Mouse (Mus musculus): ENCODE measurements at regions not wholly inside any gene's neighbourhood (a gene's known extent, or its start where the extent isn't known, plus 50 kb on each side); places are given as distances from the start of the nearest gene placed in this dataset.

DNA sequence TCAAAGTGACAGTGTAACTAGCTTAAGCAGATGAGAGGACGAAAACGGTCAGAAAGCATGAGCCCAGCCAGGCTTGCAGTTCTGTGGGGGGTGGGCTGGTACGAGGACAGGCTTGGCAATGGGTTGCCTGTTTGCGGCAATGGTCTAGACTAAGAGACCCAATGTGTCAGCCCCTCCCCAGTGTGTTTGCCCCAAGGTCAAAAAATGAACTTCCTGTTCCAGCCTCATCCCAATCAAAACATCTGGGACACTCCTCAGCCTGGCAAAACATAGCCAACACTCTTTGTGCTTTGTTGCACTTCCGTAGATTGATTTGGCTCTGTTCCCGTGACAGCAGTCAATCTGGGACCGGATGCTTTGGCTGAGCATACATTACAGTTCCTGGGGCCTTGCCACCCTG is 132.7 kb upstream of the Ces5a start:
- no peaks in the 10 kb centered on the region for H3K9me3 ChIP-seq (ENCODE audit: low read length)
- H3K4me3 ChIP-seq (replicated peaks; ENCODE audit: low read length), result no peak overlapping the region
- 0 out of 2 replicates have a peak, but pooled peaks cover 2% of the 10 kb centered on the region for H3K27me3 ChIP-seq (ENCODE audit: insufficient read depth, low read length)
- no peaks in the 10 kb centered on the region for H3K4me1 ChIP-seq (replicated peaks; ENCODE audit: low read depth, low read length)
- TF ChIP-seq CTCF (conservative IDR thresholded peaks at IDR 0.05; ENCODE audit: low read length), result no peak
- TF ChIP-seq NANOG (IDR thresholded peaks at IDR 0.05; ENCODE audit: borderline replicate concordance, low read length), result no peak
- TF ChIP-seq POU5F1 (IDR thresholded peaks at IDR 0.05; ENCODE audit: borderline replicate concordance, low read length), result no peak
- H3K36me3 ChIP-seq (ENCODE audit: insufficient read depth, low read length), result no peaks in the 10 kb centered on the region

DNA sequence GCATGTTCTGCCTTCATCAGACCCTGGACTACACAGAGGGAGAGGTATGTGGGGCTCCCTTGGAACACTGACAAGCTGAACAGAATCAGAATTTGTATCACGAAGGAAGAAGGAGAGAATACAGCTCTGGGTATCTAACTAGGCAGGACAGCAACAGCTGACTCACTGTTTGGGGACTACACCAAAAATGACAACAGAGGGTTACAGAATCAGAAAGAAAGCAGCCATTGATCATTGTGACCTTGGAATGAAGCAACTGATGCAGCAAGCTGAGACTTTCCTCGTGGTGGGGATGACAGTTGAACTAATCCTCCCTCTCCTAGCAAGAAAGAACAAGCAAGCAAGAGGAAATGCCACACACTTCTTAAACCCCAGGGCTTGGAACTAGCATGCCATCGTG is 135.0 kb upstream of the Gnao1 start:
- Histone ChIP-seq H3K4me1 (replicated peaks; ENCODE audit: low read depth, low read length) (no peaks in the 10 kb centered on the region), H3K36me3 (ENCODE audit: insufficient read depth, low read length) (no peaks in the 10 kb centered on the region), H3K27me3 (ENCODE audit: insufficient read depth, low read length) (no peaks in the 10 kb centered on the region), H3K4me3 (replicated peaks; ENCODE audit: low read length) (no peak overlapping the region), H3K9me3 (ENCODE audit: low read length) (no peaks in the 10 kb centered on the region)
- TF ChIP-seq NANOG (IDR thresholded peaks at IDR 0.05; ENCODE audit: borderline replicate concordance, low read length), result no peak
- TF ChIP-seq POU5F1 (IDR thresholded peaks at IDR 0.05; ENCODE audit: borderline replicate concordance, low read length), result no peak
- no peak for TF ChIP-seq CTCF (conservative IDR thresholded peaks at IDR 0.05; ENCODE audit: low read length)

DNA sequence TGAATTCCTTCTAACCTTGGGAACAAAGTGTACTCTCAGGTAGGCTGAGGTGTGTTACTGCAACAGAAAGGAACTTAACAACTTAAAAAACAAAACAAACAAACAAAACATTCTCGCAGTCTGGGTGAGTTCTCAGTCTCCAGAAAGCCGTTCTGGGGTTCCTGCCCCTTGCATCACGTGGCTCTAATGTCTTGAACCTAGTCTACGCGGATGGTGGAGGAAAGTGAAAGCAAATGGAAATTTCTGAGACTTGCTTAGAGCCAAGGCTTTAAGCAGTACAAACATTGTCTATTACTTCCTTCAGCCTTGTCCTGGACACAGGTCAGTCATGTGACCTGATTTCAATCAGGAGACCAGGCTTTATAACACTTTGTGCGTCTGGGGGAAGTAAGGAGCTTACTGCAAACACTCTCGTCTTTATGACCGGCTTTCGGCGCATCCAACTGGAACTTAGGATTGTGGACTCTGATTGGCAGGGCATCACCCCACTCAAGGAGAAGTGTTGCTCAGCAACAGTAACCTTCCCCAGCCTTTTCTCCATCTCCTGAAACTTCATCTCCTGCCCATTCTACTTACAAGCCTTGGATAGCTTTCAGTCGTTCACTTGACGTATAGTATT is 125.9 kb upstream of the Gnao1 start:
- Histone ChIP-seq H3K4me3 (replicated peaks; ENCODE audit: low read length) (no peak overlapping the region), H3K27me3 (ENCODE audit: insufficient read depth, low read length) (no peaks in the 10 kb centered on the region), H3K9me3 (ENCODE audit: low read length) (peaks cover 8% of the 10 kb centered on the region; the same call in 1 of the 2 replicates), H3K36me3 (ENCODE audit: insufficient read depth, low read length) (no peaks in the 10 kb centered on the region), H3K4me1 (replicated peaks; ENCODE audit: low read depth, low read length) (no peaks in the 10 kb centered on the region)
- TF ChIP-seq NANOG (IDR thresholded peaks at IDR 0.05; ENCODE audit: borderline replicate concordance, low read length) (no peak), CTCF (conservative IDR thresholded peaks at IDR 0.05; ENCODE audit: low read length) (no peak)

DNA sequence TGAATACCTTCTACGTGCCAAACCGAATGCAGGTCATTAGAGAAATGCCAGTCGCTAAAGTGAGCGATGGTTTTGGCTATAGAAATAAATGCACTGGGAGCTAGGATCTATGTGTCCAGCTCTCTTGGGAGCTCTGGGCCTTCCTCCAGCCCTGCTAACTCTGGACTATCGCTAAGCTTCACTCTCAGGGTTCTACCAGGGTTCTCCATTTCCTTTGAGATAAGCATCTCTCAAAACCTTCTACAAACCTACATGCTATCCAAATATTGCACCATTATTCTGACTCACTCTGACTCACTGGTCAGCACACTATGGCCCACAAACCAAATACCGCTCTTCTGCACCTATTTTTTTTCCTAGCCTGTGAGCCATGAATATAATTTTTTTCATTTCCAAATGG is 125.4 kb upstream of the Gnao1 start:
- TF ChIP-seq NANOG (IDR thresholded peaks at IDR 0.05; ENCODE audit: borderline replicate concordance, low read length), result no peak
- no peak for TF ChIP-seq POU5F1 (IDR thresholded peaks at IDR 0.05; ENCODE audit: borderline replicate concordance, low read length)
- no peak for TF ChIP-seq CTCF (conservative IDR thresholded peaks at IDR 0.05; ENCODE audit: low read length)
- H3K36me3 ChIP-seq (ENCODE audit: insufficient read depth, low read length), result no peaks in the 10 kb centered on the region
- H3K4me3 ChIP-seq (replicated peaks; ENCODE audit: low read length), result no peak overlapping the region
- H3K9me3 ChIP-seq (ENCODE audit: low read length), result peaks cover 8% of the 10 kb centered on the region; the same call in 1 of the 2 replicates
- no peaks in the 10 kb centered on the region for H3K27me3 ChIP-seq (ENCODE audit: insufficient read depth, low read length)
- no peaks in the 10 kb centered on the region for H3K4me1 ChIP-seq (replicated peaks; ENCODE audit: low read depth, low read length)

DNA sequence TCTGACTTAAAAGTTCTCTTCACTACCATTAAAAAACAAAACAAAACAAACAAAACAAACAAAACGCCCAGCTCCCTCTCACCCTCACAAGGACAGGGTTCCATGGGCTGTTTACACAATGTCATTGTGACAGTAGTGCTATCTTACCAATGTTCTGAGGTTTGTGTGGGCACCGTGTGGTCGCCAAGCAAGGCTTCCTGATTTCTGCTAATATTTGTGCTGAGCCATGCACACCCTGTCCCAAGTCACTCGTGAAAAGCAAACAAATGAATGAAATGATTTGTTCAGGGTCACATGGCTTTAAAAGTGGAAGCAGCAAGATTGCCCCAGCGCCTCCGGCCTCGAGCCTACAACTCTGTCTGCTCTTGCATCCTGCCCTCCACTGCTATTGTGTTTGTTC is 120.9 kb upstream of the Gnao1 start:
- no peaks in the 10 kb centered on the region for H3K36me3 ChIP-seq (ENCODE audit: insufficient read depth, low read length)

DNA sequence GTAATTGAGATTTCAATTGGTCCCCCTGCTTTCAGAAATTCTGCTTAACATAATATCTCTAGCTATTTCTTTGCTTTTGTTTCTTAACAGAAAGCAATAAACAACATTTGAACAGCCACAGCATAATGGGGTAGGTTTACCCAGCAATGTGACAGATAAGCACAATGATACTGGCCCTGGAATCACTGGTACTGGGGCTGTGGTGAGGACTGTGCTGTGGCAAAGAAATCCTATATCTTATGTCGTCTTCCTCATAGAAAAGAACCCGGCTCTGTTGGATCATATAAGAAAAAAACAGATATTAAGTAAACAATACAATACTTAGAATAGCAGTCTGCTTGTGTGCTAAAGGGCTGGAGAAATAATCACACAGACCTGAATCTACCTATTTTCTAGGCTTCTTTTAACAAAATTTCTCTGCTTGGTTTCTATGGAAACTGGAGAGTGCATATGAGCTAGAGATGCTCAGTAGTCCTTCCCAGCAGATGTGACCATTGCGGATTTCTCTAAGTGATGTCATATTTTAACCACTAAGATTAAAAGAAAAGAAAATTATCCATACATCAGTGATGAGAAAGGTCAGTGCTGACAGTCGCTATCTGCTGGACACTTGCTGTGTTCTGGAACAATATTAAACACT is 119.8 kb upstream of the Gnao1 start:
- TF ChIP-seq POU5F1 (IDR thresholded peaks at IDR 0.05; ENCODE audit: borderline replicate concordance, low read length) (no peak), NANOG (IDR thresholded peaks at IDR 0.05; ENCODE audit: borderline replicate concordance, low read length) (no peak), CTCF (conservative IDR thresholded peaks at IDR 0.05; ENCODE audit: low read length) (no peak)
- H3K27me3 ChIP-seq (ENCODE audit: insufficient read depth, low read length), result no peaks in the 10 kb centered on the region
- no peaks in the 10 kb centered on the region for H3K9me3 ChIP-seq (ENCODE audit: low read length)
- no peaks in the 10 kb centered on the region for H3K4me1 ChIP-seq (replicated peaks; ENCODE audit: low read depth, low read length)
- H3K36me3 ChIP-seq (ENCODE audit: insufficient read depth, low read length), result no peaks in the 10 kb centered on the region
- H3K4me3 ChIP-seq (replicated peaks; ENCODE audit: low read length), result no peak overlapping the region

More for the DNA sequence above, 120.9 kb upstream of the Gnao1 start:
- H3K9me3 ChIP-seq (ENCODE audit: low read length), result no peaks in the 10 kb centered on the region
- no peaks in the 10 kb centered on the region for H3K27me3 ChIP-seq (ENCODE audit: insufficient read depth, low read length)
- TF ChIP-seq NANOG (IDR thresholded peaks at IDR 0.05; ENCODE audit: borderline replicate concordance, low read length) (no peak), POU5F1 (IDR thresholded peaks at IDR 0.05; ENCODE audit: borderline replicate concordance, low read length) (no peak), CTCF (conservative IDR thresholded peaks at IDR 0.05; ENCODE audit: low read length) (no peak)
- H3K4me3 ChIP-seq (replicated peaks; ENCODE audit: low read length), result no peak overlapping the region
- no peaks in the 10 kb centered on the region for H3K4me1 ChIP-seq (replicated peaks; ENCODE audit: low read depth, low read length)

DNA sequence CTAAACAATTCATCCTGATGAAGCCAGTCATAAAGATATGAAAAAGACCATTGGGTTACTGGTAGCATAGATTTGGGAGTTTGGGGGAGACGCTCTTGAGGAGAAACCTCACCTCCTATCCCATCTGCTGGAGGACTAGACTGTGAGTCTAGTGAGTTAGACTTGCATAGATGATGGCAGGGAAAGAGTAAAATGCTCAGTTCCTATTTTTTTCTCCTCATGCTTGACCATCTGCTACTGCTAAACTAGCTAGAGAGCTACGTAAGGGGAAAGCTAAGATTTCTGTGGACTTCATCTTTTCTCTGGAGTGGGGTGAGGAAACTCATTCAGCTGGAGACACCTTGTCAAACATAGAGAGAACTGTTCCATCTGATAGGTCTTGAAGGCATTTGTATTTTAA is 118.4 kb upstream of the Gnao1 start:
- Histone ChIP-seq H3K4me3 (replicated peaks; ENCODE audit: low read length) (no peak overlapping the region), H3K4me1 (replicated peaks; ENCODE audit: low read depth, low read length) (no peaks in the 10 kb centered on the region), H3K36me3 (ENCODE audit: insufficient read depth, low read length) (no peaks in the 10 kb centered on the region), H3K9me3 (ENCODE audit: low read length) (no peaks in the 10 kb centered on the region), H3K27me3 (ENCODE audit: insufficient read depth, low read length) (no peaks in the 10 kb centered on the region)
- TF ChIP-seq POU5F1 (IDR thresholded peaks at IDR 0.05; ENCODE audit: borderline replicate concordance, low read length) (no peak), NANOG (IDR thresholded peaks at IDR 0.05; ENCODE audit: borderline replicate concordance, low read length) (no peak), CTCF (conservative IDR thresholded peaks at IDR 0.05; ENCODE audit: low read length) (no peak)

DNA sequence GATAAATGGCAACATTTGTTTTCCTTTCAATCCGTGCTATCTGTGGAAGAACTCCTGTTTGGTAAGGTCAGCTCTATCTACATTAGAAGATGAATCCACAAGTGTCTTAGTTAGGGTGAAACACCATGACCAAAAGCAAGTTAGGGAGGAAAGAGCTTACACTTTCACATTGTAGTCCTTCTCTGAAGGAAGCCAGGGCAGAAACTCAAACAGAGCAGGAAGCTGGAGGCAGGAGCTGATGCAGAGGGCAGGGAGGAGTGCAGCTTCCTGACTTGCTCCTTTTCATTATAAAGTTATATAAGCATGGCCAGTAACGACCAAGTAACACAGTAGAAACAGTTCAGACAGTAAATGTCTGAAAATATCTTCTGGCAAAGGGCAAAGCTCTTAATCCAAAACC is 117.9 kb upstream of the Gnao1 start:
- H3K27me3 ChIP-seq (ENCODE audit: insufficient read depth, low read length), result no peaks in the 10 kb centered on the region
- H3K9me3 ChIP-seq (ENCODE audit: low read length), result no peaks in the 10 kb centered on the region
- H3K36me3 ChIP-seq (ENCODE audit: insufficient read depth, low read length), result no peaks in the 10 kb centered on the region
- TF ChIP-seq POU5F1 (IDR thresholded peaks at IDR 0.05; ENCODE audit: borderline replicate concordance, low read length) (no peak), CTCF (conservative IDR thresholded peaks at IDR 0.05; ENCODE audit: low read length) (no peak), NANOG (IDR thresholded peaks at IDR 0.05; ENCODE audit: borderline replicate concordance, low read length) (no peak)
- H3K4me3 ChIP-seq (replicated peaks; ENCODE audit: low read length), result no peak overlapping the region
- no peaks in the 10 kb centered on the region for H3K4me1 ChIP-seq (replicated peaks; ENCODE audit: low read depth, low read length)

DNA sequence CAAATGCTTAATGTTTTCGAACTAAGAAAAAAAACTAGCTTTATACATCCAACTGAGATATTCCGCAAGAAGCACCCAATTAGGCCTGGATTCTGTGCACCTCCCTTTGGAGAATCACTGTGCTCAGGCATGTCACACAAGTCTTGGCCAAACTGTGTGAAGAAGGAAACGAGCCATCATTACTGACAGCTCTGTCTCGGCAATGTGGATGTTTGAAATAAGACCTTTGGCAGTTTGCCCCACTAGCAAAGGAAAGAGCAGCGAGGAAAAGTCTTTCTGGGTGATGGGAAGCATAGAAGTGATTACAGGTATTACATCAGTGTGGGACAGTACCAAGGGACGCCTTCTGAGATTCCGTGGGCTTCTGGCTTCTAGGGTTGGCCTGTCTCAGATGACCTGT is 112.6 kb upstream of the Gnao1 start:
- no peak for TF ChIP-seq CTCF (conservative IDR thresholded peaks at IDR 0.05; ENCODE audit: low read length)
- TF ChIP-seq NANOG (IDR thresholded peaks at IDR 0.05; ENCODE audit: borderline replicate concordance, low read length), result no peak
- no peak for TF ChIP-seq POU5F1 (IDR thresholded peaks at IDR 0.05; ENCODE audit: borderline replicate concordance, low read length)
- no peaks in the 10 kb centered on the region for H3K4me1 ChIP-seq (replicated peaks; ENCODE audit: low read depth, low read length)
- H3K9me3 ChIP-seq (ENCODE audit: low read length), result peaks cover 4% of the 10 kb centered on the region
- H3K36me3 ChIP-seq (ENCODE audit: insufficient read depth, low read length), result no peaks in the 10 kb centered on the region
- H3K4me3 ChIP-seq (replicated peaks; ENCODE audit: low read length), result no peak overlapping the region
- H3K27me3 ChIP-seq (ENCODE audit: insufficient read depth, low read length), result no peaks in the 10 kb centered on the region

Data from E14TG2a.4 (cell line).